Mouse (Mus musculus): ENCODE results near the gene Gm49321. TPM values are rescaled to one million over a fixed set of nuclear protein-coding genes. Genes with fewer than 3 reads are reported as not detected.

The Gm49321 gene
- polyA plus RNA-seq (2012; rRNA removed) (not detected in 2 replicates), polyA plus RNA-seq (2014; fragmentation: Nextera tagmentation; extraction: Ambion mirVana) (1.8 and 3.2 TPM in 2 replicates)

- H3K9me3 ChIP-seq (ENCODE audit: control insufficient read depth, low read length), result no peaks in the 10 kb centered on the region
- peaks cover 12% of the 10 kb centered on the region for H3K36me3 ChIP-seq (replicated peaks; ENCODE audit: control insufficient read depth, insufficient read depth, low read depth)
- WGBS (ENCODE audit: insufficient replicate concordance), result 69% methylated on average over 1 of the region's 1 CpGs
These were observed at the start of gene Gm49321 for GRCm38 (mm10) chr12:73937353-73937752. Gene Gm49321, plus strand, starts transcription at chr12:73937653.

GRCm38 (mm10) chr12:73888003-73888783, 49.3 kb upstream of the Gm49321 start:
- TF ChIP-seq EP300 (IDR thresholded peaks at IDR 0.05; ENCODE audit: low read depth), result no peak
- TF ChIP-seq CTCF (IDR thresholded peaks at IDR 0.05; ENCODE audit: low read depth), result no peak
- Histone ChIP-seq H3K36me3 (replicated peaks; ENCODE audit: control insufficient read depth, insufficient read depth, low read depth) (no peaks in the 10 kb centered on the region), H3K27me3 (ENCODE audit: control insufficient read depth, insufficient read depth, low read length) (no peaks in the 10 kb centered on the region), H3K9ac (replicated peaks) (no peak overlapping the region), H3K9me3 (ENCODE audit: control insufficient read depth, low read length) (no peaks in the 10 kb centered on the region), H3K4me2 (ENCODE audit: low read depth) (no peak overlapping the region), H3K27ac (no peak overlapping the region), H3K4me1 (replicated peaks; ENCODE audit: control insufficient read depth in 2 of 2, insufficient read depth in 2 of 2, low read length in 1 of 2) (peaks cover 0 to 4% of the 10 kb centered on the region in 2 experiments; a peak in 1 of 4 replicates), H3K4me3 (ENCODE audit: insufficient read depth in 1 of 2, low read depth in 2 of 2, low read length in 2 of 2) (no peak overlapping the region)
- ATAC-seq (ENCODE audit: insufficient read depth), result no peak
- 71% methylated on average over 8 of the region's 8 CpGs for WGBS (ENCODE audit: insufficient replicate concordance)
- no peak for DNase-seq (ENCODE audit: low read depth in 3 of 3, low spot score in 3 of 3)

More at GRCm38 (mm10) chr12:73937353-73937752, at the start of gene Gm49321:
- H3K4me1 ChIP-seq (replicated peaks; ENCODE audit: control insufficient read depth in 2 of 2, insufficient read depth in 2 of 2, low read length in 1 of 2), result no peaks in the 10 kb centered on the region
- no peak for DNase-seq (ENCODE audit: low read depth in 3 of 3, low spot score in 3 of 3)
- no peak within 1 kb of the TSS for H3K9ac ChIP-seq (replicated peaks)
- no peak for ATAC-seq (ENCODE audit: insufficient read depth)
- no peaks in the 10 kb centered on the region for H3K27me3 ChIP-seq (ENCODE audit: control insufficient read depth, insufficient read depth, low read length)
- TF ChIP-seq EP300 (IDR thresholded peaks at IDR 0.05; ENCODE audit: low read depth) (no peak), CTCF (IDR thresholded peaks at IDR 0.05; ENCODE audit: low read depth) (no peak)
- no peak within 1 kb of the TSS for H3K4me3 ChIP-seq (ENCODE audit: insufficient read depth in 1 of 2, low read depth in 2 of 2, low read length in 2 of 2)
- H3K27ac ChIP-seq, result no peak within 1 kb of the TSS
- no peak within 1 kb of the TSS for H3K4me2 ChIP-seq (ENCODE audit: low read depth)

- Histone ChIP-seq H3K9ac (replicated peaks) (no peak overlapping the region), H3K27ac (no peak overlapping the region), H3K36me3 (replicated peaks; ENCODE audit: control insufficient read depth, insufficient read depth, low read depth) (no peaks in the 10 kb centered on the region), H3K27me3 (ENCODE audit: control insufficient read depth, insufficient read depth, low read length) (no peaks in the 10 kb centered on the region), H3K4me3 (ENCODE audit: insufficient read depth in 1 of 2, low read depth in 2 of 2, low read length in 2 of 2) (no peak overlapping the region), H3K4me2 (ENCODE audit: low read depth) (no peak overlapping the region), H3K9me3 (ENCODE audit: control insufficient read depth, low read length) (no peaks in the 10 kb centered on the region), H3K4me1 (replicated peaks; ENCODE audit: control insufficient read depth in 2 of 2, insufficient read depth in 2 of 2, low read length in 1 of 2) (peaks cover 0 to 4% of the 10 kb centered on the region in 2 experiments; a peak in 1 of 4 replicates)
- no peak for ATAC-seq (ENCODE audit: insufficient read depth)
- DNase-seq (ENCODE audit: low read depth in 3 of 3, low spot score in 3 of 3), result no peak
- no peak for TF ChIP-seq EP300 (IDR thresholded peaks at IDR 0.05; ENCODE audit: low read depth)
- no peak for TF ChIP-seq CTCF (IDR thresholded peaks at IDR 0.05; ENCODE audit: low read depth)
- 45% methylated on average over 1 of the region's 1 CpGs for WGBS (ENCODE audit: insufficient replicate concordance)
These were observed 47.9 kb upstream of the Gm49321 start for GRCm38 (mm10) chr12:73889571-73889970.

- Histone ChIP-seq H3K4me1 (replicated peaks; ENCODE audit: control insufficient read depth in 2 of 2, insufficient read depth in 2 of 2, low read length in 1 of 2) (peaks cover 0 to 4% of the 10 kb centered on the region in 2 experiments; a peak in 1 of 4 replicates), H3K4me3 (ENCODE audit: insufficient read depth in 1 of 2, low read depth in 2 of 2, low read length in 2 of 2) (no peak overlapping the region), H3K27ac (no peak overlapping the region), H3K9me3 (ENCODE audit: control insufficient read depth, low read length) (no peaks in the 10 kb centered on the region), H3K36me3 (replicated peaks; ENCODE audit: control insufficient read depth, insufficient read depth, low read depth) (no peaks in the 10 kb centered on the region), H3K27me3 (ENCODE audit: control insufficient read depth, insufficient read depth, low read length) (no peaks in the 10 kb centered on the region), H3K9ac (replicated peaks) (no peak overlapping the region), H3K4me2 (ENCODE audit: low read depth) (no peak overlapping the region)
- 50% methylated on average over 3 of the region's 3 CpGs for WGBS (ENCODE audit: insufficient replicate concordance)
- DNase-seq (ENCODE audit: low read depth in 3 of 3, low spot score in 3 of 3), result no peak
- no peak for TF ChIP-seq EP300 (IDR thresholded peaks at IDR 0.05; ENCODE audit: low read depth)
- no peak for TF ChIP-seq CTCF (IDR thresholded peaks at IDR 0.05; ENCODE audit: low read depth)
- no peak for ATAC-seq (ENCODE audit: insufficient read depth)
These were observed 47.4 kb upstream of the Gm49321 start for GRCm38 (mm10) chr12:73890086-73890485.

GRCm38 (mm10) chr12:73892616-73893015, 44.8 kb upstream of the Gm49321 start:
- Histone ChIP-seq H3K27ac (no peak overlapping the region), H3K27me3 (ENCODE audit: control insufficient read depth, insufficient read depth, low read length) (no peaks in the 10 kb centered on the region), H3K4me1 (replicated peaks; ENCODE audit: control insufficient read depth in 2 of 2, insufficient read depth in 2 of 2, low read length in 1 of 2) (no peaks in the 10 kb centered on the region), H3K36me3 (replicated peaks; ENCODE audit: control insufficient read depth, insufficient read depth, low read depth) (no peaks in the 10 kb centered on the region), H3K4me3 (ENCODE audit: insufficient read depth in 1 of 2, low read depth in 2 of 2, low read length in 2 of 2) (no peak overlapping the region), H3K4me2 (ENCODE audit: low read depth) (no peak overlapping the region), H3K9me3 (ENCODE audit: control insufficient read depth, low read length) (no peaks in the 10 kb centered on the region), H3K9ac (replicated peaks) (no peak overlapping the region)
- 51% methylated on average over 3 of the region's 3 CpGs for WGBS (ENCODE audit: insufficient replicate concordance)
- DNase-seq (ENCODE audit: low read depth in 3 of 3, low spot score in 3 of 3) (no peak), ATAC-seq (ENCODE audit: insufficient read depth) (no peak)
- TF ChIP-seq CTCF (IDR thresholded peaks at IDR 0.05; ENCODE audit: low read depth) (no peak), EP300 (IDR thresholded peaks at IDR 0.05; ENCODE audit: low read depth) (no peak)

Measured in liver, embryonic 14.5 days (tissue).